Mouse (Mus musculus): ENCODE results near the gene Fer.

Fer gene

DNA sequence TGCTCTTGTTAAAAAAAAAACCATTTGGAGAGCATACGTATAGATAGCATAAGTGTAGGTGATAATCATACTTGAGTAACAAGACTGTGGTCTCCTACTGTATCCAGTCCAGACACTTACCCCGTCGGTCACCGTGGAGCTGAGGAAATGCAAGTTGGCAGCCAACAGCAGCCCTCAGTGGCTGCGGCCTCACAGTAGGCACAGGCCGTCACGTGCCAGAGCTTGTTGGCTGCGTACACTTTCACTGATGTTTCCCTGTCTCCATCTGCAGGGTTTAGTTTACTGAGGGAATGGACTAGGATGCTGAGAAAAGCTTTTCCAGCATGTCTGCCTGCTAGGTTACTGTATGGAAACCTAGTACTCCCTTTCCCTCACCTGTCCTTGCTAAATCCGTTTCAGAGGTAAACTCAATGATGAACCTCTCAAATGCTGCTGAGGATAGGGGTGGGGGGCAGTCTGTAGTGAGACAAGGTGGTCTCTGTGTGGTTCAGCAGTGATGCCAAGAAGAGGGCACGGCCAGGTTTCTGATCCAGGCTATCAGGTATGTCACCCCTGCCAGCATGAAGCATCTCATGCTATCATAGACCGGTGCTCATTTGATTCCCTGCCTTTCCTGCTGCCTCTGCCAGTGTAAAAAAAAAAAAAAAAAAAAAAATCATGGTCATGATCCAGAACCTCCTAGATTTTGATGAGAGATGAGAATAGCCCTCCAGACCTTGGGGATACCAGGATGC, 224.2 kb downstream of the Fer start:
- DNase-seq (ENCODE audit: low spot score in 2 of 2): no peak

GRCm38 (mm10) chr17:64087871-64088270, 225.0 kb downstream of the Fer start:
- no peak for DNase-seq (ENCODE audit: low spot score in 2 of 2)

DNA sequence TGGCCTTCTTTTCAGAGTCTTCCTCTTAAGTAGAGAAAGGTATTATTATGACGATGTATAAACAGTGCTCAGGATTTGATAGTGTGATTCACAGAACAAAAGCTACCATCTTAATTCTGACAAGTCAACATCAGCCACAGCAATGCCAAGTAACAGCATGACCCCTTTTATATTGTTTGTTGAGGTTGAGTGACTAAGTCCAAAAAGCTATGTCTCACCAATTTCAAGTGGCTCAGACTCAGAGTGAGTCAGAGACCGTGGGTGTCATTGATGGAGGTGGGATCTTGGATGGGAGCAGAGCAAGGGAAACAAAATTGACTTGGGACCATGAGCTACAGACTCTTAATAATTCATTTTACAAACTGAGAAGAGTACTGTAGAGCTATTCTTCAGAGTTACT, 230.9 kb downstream of the Fer start:
- no peak for DNase-seq (ENCODE audit: low spot score in 2 of 2)

DNA sequence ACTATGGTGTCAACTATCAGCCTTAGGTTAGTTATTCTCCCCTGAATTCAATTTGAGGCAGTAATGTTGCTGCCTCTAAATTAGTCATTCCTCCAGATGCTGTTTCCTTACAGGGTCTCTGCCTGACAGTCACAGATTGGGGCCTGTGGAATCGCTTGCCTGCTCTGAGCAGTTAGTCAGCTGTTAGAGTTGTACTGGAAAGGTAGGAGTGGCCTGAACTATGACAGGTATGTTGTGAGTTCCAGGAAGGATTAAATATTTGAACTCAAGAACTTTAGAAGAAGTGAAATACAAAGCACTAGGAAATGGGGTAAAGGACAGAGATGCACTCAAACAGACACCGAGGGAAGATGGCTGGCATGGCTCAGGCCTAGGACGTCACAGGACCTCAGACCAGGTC, 233.9 kb downstream of the Fer start:
- DNase-seq (ENCODE audit: low spot score in 2 of 2): no peak

DNA sequence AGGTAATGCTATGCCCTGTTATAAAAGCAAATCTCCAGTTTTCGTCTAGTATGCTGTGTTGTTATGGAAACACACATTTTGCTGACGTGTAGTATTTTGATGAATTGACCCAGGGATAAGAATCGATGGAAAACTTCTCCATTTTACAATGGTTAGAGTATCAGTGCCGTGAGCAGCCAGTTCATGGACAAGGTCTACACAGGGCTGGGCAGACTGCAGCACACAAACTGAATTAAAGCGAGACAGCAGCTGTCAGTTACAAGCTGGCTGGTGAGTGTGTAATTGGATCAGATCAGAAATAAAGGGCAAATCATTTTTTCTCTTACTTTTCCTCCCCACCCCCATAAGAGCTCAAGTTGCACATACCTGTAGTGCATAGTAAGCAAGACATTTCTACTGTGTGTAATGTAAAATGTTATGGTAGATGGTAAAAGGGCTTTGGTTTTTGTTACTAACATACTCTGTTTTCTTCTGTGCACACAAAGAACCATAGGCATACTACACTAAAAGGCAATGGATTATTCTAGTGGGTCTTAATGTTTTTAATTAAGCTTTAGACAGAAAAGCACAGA, 235.0 kb downstream of the Fer start:
- DNase-seq (ENCODE audit: low spot score in 2 of 2): no peak

DNA sequence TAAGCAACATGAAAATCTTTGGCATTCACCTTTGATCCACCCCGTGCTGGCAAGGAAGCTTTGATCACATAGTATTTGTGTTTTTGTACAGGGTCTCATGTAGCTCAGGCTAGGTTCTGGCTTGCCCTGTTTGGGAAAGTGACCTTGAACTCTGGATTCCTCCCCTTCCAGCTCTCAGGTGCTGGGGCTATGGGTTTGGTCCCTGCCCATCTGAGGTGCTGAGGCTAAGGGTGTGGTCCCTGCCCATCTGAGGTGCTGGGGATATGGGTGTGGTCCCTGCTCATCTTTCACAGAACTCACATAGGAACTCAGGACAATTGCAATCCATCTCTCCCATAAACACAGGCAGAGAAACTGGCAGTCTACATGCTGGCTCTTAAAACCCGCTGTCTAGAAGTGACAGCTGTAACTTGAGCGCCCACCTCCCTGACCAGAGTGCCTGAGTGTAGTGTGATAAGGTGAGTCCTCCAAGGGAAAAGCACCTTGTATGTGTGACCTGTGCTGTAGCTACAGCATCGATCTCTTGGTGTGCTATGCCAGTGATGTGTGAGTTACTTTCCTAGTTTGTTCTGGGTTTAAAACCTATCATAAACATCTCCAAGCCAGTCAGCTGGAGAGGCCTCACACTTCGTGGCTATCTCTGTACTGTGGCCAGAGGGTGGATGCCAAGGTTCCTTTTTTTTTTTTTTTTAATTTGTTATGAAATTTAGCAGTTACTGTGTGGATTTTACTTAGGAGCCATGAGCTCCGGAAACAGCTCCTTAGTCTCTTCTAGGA, 236.7 kb downstream of the Fer start:
- DNase-seq (ENCODE audit: low spot score in 2 of 2): no peak

DNA sequence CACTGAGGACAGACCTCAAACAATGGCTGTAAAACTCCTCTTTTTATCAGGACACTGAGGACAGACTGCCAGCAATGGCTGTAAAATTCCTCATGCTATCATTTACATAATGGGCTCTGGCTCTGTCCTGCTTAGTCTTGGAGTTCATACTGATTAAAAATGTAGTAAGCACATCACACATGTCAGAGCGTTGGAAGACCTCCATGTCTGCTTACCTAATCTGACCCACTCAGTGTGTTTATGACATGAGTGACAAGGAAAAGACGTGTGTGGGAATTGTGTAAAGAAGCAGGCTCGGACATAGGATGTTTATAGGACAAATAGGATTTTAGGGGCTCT, 237.3 kb downstream of the Fer start:
- DNase-seq (ENCODE audit: low spot score in 2 of 2): no peak

DNA sequence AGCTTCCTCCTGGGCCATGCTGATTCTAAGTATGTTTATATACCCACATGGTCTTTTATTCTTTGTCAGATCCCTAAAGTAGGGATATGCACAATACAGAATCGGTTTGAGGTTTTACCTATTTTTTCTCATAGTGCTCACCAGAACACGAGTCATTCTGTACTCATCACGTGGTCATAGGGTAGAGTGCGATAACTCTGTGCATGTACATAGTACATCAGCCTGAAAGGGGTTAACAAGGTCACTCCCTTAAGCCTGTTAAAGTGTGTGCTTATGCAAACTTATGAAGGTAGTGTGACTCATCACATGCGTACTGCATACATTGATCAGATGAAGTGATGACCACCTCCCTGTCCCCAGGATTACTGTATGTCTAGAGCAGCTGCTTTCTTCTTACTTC, 245.9 kb downstream of the Fer start:
- DNase-seq (ENCODE audit: low spot score in 2 of 2): no peak

- DNase-seq (ENCODE audit: low spot score in 2 of 2): no peak
These were observed 247.0 kb downstream of the Fer start for GRCm38 (mm10) chr17:64109871-64110270.

GRCm38 (mm10) chr17:64113625-64114024, 250.8 kb downstream of the Fer start:
- no peak for DNase-seq (ENCODE audit: low spot score in 2 of 2)

DNA sequence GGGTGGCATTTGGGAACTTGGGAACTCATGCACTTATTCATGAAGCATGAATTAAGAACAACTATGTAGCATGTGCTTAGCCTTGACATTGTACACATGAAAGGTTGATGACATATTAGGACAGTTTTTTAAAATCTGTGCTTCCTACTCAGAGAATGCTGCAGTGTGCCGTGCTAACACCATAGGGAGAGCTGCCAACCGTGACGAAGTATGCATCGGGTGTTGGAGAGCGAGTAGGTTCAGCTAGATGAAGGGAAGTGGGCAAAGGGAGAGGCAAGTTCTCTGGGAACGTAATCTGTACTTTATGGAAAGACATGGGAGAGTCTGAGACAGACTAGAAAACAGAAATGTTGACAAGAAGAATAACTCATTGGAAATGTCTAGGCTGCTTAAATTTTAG, 253.9 kb downstream of the Fer start:
- DNase-seq (ENCODE audit: low spot score in 2 of 2): no peak

DNA sequence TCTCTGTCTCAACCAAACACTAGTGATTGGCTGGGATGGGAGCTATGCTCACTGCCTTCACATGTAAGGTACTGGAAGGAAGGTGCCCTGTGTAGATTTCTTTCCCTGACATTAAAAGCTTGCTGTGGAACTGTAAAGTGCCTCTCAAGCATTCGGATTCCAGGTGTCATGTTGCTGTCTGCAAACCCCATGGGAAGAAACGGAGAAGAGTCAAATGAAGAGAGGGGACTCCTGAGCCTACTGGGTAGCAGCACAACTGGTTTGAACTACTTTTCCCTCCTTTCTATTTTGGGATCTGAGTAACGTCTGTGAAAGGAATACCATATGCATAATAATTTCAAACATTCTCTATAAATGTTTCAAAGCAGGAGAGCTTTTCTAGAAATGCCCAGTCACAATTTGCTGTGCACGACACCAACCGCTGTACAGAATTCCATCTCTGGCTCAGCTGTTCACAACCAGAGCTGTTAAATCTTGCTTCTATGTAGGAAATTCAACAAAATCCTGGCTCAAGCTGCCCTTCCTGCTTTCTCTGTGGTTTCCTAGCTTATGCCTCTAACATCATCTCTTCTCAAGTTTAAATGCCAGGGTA, 256.9 kb downstream of the Fer start:
- no peak for DNase-seq (ENCODE audit: low spot score in 2 of 2)

- no peak for DNase-seq (ENCODE audit: low spot score in 2 of 2)
These were observed 259.7 kb downstream of the Fer start for GRCm38 (mm10) chr17:64122556-64122955.

DNA sequence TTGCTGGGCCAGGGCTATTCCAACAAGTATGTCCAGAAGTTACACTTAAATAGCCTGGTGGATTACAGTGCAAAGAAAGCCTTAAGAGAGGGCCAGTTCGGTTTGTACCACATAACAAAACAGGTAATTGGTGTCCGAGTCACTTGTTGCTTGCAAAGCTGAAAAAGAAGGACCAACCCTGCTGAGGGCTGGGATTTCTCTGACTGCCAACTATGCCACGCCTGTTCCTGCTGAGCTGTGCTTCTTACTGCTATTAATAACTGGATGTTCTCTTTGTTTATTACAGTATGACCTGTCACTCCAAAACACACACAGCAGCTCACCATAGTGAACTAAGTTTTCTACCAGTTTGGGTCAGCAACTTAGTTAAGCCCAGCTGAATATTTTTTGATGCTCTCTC, 260.9 kb downstream of the Fer start:
- DNase-seq (ENCODE audit: low spot score in 2 of 2): no peak

- DNase-seq (ENCODE audit: low spot score in 2 of 2): no peak
These were observed 264.0 kb downstream of the Fer start for GRCm38 (mm10) chr17:64126904-64127303.

GRCm38 (mm10) chr17:64129750-64130149, 266.9 kb downstream of the Fer start:
- DNase-seq (ENCODE audit: low spot score in 2 of 2): no peak

GRCm38 (mm10) chr17:64130356-64130755, 267.5 kb downstream of the Fer start:
- DNase-seq (ENCODE audit: low spot score in 2 of 2): peak; percentile 76

DNA sequence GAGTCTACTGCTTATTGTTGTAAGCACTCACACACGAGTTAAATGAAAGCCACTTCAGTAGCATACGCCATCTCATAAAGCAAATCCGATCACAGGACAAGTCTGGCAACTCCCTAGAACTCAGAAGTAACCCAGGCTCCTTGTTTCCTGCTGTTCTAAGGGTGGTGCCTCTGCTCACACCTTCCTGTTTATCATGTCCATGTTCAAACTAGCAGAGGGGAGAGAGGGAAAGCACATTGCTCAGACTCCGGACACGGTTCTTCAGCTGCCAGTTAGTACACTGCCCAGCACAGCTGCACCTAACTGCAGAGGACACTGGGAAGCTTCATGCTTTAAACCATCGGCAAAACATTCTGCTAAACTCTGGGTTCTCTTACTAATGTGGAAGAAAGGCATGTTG, 269.3 kb downstream of the Fer start:
- no peak for DNase-seq (ENCODE audit: low spot score in 2 of 2)

DNA sequence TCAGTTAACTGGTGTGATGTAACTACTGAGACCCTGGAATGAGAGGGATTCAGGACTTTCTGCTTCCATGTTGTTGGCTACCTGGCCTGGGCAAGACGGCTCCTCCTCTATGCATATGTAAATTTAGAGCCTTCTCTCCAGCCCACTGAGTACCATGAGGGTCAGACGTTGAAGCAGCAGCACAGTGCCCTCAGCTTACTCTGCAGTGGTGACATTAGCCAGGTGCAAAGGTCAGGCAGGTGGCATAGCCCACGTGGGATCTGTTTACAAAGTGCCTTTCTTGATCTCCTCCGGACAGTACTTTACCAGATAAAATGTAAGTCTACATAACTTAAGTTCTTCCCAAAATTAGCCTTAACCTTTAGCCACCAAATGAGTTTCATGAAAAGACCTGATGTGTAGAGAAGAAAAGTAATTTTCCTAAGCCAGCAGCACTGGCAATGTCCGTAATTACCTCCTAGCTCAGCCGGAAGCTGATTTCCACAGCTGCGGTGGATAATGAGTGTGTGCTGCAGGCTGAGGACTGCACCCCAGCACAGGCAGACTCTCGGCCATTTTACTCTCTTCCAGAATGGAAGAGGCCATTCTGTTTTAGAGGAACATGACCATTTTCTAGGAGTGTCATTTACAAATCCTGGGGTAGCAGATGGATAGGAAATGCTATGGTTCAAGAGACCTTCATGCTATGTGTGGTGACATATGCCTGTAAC, 273.2 kb downstream of the Fer start:
- DNase-seq (ENCODE audit: low spot score in 2 of 2): no peak

DNA sequence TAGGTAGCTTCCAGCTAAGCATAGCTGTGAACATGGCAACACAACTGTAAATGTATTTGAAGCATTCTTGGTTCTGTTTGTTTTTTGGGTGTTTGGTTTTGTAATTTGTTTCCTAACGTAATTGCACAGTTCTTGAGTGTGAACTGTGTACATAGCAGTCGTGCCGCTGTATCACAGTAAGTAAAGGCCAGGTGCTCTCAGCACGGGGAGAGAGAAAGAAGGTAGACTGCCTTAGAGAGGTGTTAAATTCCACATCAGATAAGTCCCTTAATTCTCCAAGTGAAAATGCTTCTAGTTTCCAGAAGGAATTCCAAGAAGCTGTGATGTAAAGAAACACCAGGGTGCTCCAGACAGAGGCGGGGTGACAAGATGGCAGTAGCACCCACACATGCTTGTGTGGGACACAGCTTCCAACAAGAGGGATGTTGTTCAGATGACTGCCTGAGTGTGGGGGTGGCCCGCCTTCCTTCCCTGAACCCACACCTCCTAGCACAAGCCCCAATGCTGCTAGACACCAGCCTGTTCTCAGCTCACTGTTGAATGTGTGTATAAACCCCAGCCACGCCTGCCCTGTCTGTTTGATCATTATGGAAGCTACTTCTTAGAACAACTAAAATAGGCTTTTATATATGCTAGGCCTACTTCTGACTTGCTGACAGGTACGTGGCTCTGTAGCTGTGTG, 275.3 kb downstream of the Fer start:
- peak in 1 of 2 experiments; percentile 28 for DNase-seq (ENCODE audit: low spot score in 2 of 2)

GRCm38 (mm10) chr17:64139231-64139915, 276.5 kb downstream of the Fer start:
- peak in 1 of 2 experiments; percentile 49 for DNase-seq (ENCODE audit: low spot score in 2 of 2)
